Mouse (Mus musculus) hindbrain, embryonic 12.5 days (tissue): Measurements from ENCODE around the gene Slc17a5. TPM values are rescaled to one million over a fixed set of nuclear protein-coding genes. Genes with fewer than 3 reads are reported as not detected.

Experiments used
- ATAC-seq: fragments of 200-750 bp; cut with Nextera tagmentation; 2 replicates; pipeline ENCODE4 v1.8.0; 2017; ENCODE audit warnings: moderate TSS enrichment; ENCODE audit not compliant: low FRiP score
- H3K27ac ChIP-seq: fragments of 300-500 bp; sonication (generic); 2 replicates; pipeline ENCODE4 v1.5.1; 2016; ENCODE audit warnings: mild to moderate bottlenecking
- H3K27me3 ChIP-seq: fragments of 300-500 bp; sonication (generic); 2 replicates; pipeline ENCODE4 v1.6.1; 2016; ENCODE audit warnings: mild to moderate bottlenecking
- H3K36me3 ChIP-seq: fragments of 300-500 bp; sonication (generic); 2 replicates; pipeline ENCODE4 v1.6.1; 2016; ENCODE audit warnings: mild to moderate bottlenecking
- H3K4me1 ChIP-seq: fragments of 300-500 bp; sonication (generic); 2 replicates; pipeline ENCODE4 v1.6.1; 2016
- H3K4me2 ChIP-seq: fragments of 300-500 bp; sonication (generic); replicated peaks from 2 replicates; pipeline ENCODE4 v1.6.1; 2016; ENCODE audit warnings: mild to moderate bottlenecking
- H3K4me3 ChIP-seq: fragments of 300-500 bp; sonication (generic); 2 replicates; pipeline ENCODE4 v1.5.1; 2016; ENCODE audit warnings: mild to moderate bottlenecking
- H3K9ac ChIP-seq: fragments of 300-500 bp; sonication (generic); 2 replicates; pipeline ENCODE4 v1.6.1; 2016; ENCODE audit warnings: mild to moderate bottlenecking, moderate library complexity
- H3K9me3 ChIP-seq: fragments of 300-500 bp; sonication (generic); replicated peaks from 2 replicates; pipeline ENCODE4 v1.6.1; 2016; ENCODE audit warnings: mild to moderate bottlenecking
- WGBS: fragments of 180-500 bp; shearing (Covaris S2); methylation state at CpG from one replicate; pipeline ENCODE4 v1.1.7; 2016; 5-methylcytosine and 5-hydroxymethylcytosine counted together
- polyA plus RNA-seq: library from polyadenylated mRNA; unstranded; fragments of >200 nt; fragmentation: Nextera tagmentation; extraction: Ambion mirVana; gene quantifications from 2 replicates; pipeline ENCODE4 v1.2.1, GENCODE M21; 2016

The Slc17a5 gene
- polyA plus RNA-seq, 1 experiment from 2014 or later: 15.1 TPM

DNA sequence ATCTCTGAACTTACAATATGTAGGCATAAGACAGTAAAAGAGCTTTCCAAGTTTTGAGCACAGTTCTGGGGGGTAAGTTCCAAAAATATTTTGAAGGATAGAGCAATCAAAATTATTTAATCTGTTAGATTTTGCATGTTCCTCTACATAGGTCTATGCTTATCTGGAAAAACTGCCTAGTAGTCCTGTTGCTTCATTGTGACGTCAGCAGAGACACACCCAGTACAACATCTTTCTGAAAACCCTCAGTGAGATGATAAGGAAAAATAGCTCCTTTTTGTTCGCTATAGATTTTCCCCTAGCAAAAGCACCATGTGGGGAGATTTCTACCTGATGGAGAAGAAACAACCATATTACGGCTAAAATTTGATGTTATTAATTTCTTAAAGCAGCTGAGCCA is 7.4 kb upstream of the Slc17a5 start:
- H3K4me2 ChIP-seq: no peak overlapping the region
- WGBS: 86% methylated on average over 3 of the region's 3 CpGs
- H3K4me1 ChIP-seq: no peaks in the 10 kb centered on the region
- H3K27ac ChIP-seq: no peak overlapping the region
- no peak for ATAC-seq
- no peaks in the 10 kb centered on the region for H3K36me3 ChIP-seq
- H3K4me3 ChIP-seq: no peak overlapping the region
- H3K9me3 ChIP-seq: no peaks in the 10 kb centered on the region
- no peaks in the 10 kb centered on the region for H3K27me3 ChIP-seq
- H3K9ac ChIP-seq: no peak overlapping the region

DNA sequence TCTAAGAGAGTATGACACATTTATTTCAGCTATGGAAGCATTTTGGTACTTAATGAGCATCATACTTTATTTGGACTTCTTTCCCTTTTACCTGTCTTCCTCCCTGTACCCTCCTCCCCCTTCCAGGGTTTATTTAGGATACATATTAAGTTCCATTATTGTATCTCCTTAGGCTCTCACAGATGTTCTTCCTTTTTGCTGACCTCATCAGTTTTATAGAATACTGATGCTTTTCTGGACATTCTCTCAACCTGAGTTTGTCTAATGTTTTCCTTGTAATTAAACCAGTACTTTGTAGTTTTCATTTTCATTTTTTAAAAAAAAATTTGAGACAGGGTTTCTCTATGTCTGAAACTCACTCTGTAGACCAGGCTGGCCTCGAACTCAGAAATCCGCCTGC is 2.6 kb upstream of the Slc17a5 start:
- Histone ChIP-seq H3K9ac (no peak overlapping the region), H3K4me3 (no peak overlapping the region), H3K4me1 (peaks cover 3% of the 10 kb centered on the region; the same call in 1 of the 2 replicates), H3K27ac (no peak overlapping the region), H3K9me3 (no peaks in the 10 kb centered on the region), H3K36me3 (no peaks in the 10 kb centered on the region), H3K4me2 (no peak overlapping the region), H3K27me3 (no peaks in the 10 kb centered on the region)
- no peak for ATAC-seq
- 96% methylated on average over 2 of the region's 2 CpGs for WGBS

GRCm38 (mm10) chr9:78588411-78589033 is 681 bp upstream of the Slc17a5 start:
- peaks cover 3% of the 10 kb centered on the region; the same call in 1 of the 2 replicates for H3K4me1 ChIP-seq
- H3K36me3 ChIP-seq: no peaks in the 10 kb centered on the region
- H3K9me3 ChIP-seq: no peaks in the 10 kb centered on the region
- peak overlapping the region; percentile 71 for H3K4me3 ChIP-seq
- H3K27me3 ChIP-seq: no peaks in the 10 kb centered on the region
- peak overlapping the region; percentile 52; the same call in 1 of the 2 replicates for H3K27ac ChIP-seq
- peak; percentile 62 for ATAC-seq
- H3K9ac ChIP-seq: no peak overlapping the region
- peak overlapping the region; percentile 56 for H3K4me2 ChIP-seq
- WGBS: 77% methylated on average over 10 of the region's 10 CpGs

DNA sequence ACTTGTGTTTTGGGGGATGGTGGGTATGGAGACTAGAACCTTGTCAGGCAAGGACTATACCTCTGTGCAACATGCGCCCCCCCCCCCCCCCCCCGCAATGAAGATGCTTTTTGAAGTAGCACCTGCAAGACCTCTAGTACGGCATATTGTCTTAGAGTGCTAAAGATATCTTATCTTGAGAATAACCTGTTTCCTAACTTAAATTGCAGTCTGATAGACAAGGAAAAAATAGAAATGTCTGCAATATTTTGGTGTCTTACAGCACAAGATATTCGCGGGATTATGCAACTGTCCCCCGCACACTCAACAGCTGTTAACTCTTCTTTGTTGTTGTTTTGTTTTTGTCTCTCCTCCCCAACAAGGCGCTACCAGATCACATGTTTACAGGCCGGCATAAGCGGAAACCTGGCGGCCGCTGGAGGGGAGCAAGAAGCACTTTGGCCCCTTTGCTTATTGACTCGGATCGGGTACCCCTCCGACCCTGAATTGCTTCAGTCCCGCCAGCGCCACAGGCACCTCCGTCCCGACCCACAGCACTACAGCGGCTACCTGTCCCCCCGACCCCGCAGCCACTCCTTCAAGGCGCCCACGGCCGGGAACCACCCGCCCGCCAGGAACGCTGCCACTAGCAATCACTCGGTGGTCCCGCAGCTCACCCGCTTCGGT is 490 bp downstream of the Slc17a5 start:
- Histone ChIP-seq H3K4me2 (peak overlapping the region; percentile 56), H3K4me1 (peaks cover 3% of the 10 kb centered on the region; the same call in 1 of the 2 replicates), H3K4me3 (peak overlapping the region; percentile 71), H3K9ac (peak overlapping the region; percentile 71), H3K9me3 (no peaks in the 10 kb centered on the region), H3K27me3 (no peaks in the 10 kb centered on the region), H3K36me3 (no peaks in the 10 kb centered on the region), H3K27ac (peak overlapping the region; percentile 75; the same call in 1 of the 2 replicates)
- no peak; the same call in none of the 2 replicates for ATAC-seq
- 2% methylated on average over 31 of the region's 31 CpGs for WGBS

DNA sequence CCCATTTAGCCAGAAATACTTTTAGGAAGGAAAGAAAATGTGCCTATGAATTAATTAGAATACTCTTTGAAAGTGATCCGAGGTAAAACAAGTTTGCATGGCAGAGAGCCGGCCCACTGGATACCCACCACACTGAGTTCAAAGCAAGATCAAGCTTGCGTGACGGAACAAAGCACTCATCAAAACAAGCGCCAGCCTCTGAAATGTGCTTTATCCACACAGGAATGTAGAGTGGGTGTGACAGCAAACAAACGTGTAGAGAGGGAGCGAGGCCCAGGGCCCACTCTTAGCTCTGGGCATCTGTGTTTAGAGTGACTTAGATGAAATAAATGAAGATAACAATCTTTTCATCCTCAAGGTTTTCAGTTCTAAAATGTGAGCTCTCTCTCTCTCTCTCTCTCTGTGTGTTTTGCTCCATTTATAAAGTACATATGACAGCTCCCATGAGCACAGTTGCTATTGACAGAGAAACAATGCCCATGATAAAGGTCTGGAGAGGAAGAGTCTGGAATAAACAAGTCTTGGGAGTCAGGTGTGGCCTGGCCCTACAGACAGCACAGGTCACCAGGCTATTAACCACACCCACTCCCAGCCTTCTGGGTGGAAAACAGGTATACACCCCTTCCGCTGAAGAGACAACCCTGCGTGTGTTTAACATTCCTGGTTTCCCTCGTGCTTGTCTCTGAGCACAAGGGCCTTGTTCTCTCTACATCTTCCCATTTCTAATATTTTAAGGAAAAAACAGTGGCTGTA is 8.0 kb downstream of the Slc17a5 start:
- Histone ChIP-seq H3K4me2 (no peak overlapping the region), H3K36me3 (peaks cover 23% of the 10 kb centered on the region), H3K9ac (no peak overlapping the region), H3K27ac (no peak overlapping the region), H3K27me3 (no peaks in the 10 kb centered on the region), H3K9me3 (no peaks in the 10 kb centered on the region), H3K4me3 (no peak overlapping the region), H3K4me1 (no peaks in the 10 kb centered on the region)
- no peak for ATAC-seq
- 55% methylated on average over 10 of the region's 10 CpGs for WGBS

GRCm38 (mm10) chr9:78578824-78579223 is 9.0 kb downstream of the Slc17a5 start:
- Histone ChIP-seq H3K4me1 (no peaks in the 10 kb centered on the region), H3K9ac (no peak overlapping the region), H3K36me3 (peaks cover 31% of the 10 kb centered on the region), H3K4me2 (no peak overlapping the region), H3K27ac (no peak overlapping the region), H3K4me3 (no peak overlapping the region), H3K27me3 (no peaks in the 10 kb centered on the region), H3K9me3 (no peaks in the 10 kb centered on the region)
- ATAC-seq: no peak
- WGBS: 98% methylated on average over 7 of the region's 7 CpGs

- Histone ChIP-seq H3K4me2 (no peak overlapping the region), H3K9ac (no peak overlapping the region), H3K4me3 (no peak overlapping the region), H3K27ac (no peak overlapping the region), H3K4me1 (no peaks in the 10 kb centered on the region), H3K27me3 (no peaks in the 10 kb centered on the region), H3K36me3 (peaks cover 41% of the 10 kb centered on the region), H3K9me3 (no peaks in the 10 kb centered on the region)
- WGBS: 94% methylated on average over 5 of the region's 5 CpGs
- no peak for ATAC-seq
Observed at GRCm38 (mm10) chr9:78576466-78576865, 11.4 kb downstream of the Slc17a5 start.

- peaks cover 26% of the 10 kb centered on the region for H3K36me3 ChIP-seq
- no peaks in the 10 kb centered on the region for H3K9me3 ChIP-seq
- no peaks in the 10 kb centered on the region for H3K27me3 ChIP-seq
- no peak overlapping the region for H3K4me3 ChIP-seq
- no peaks in the 10 kb centered on the region for H3K4me1 ChIP-seq
- no peak overlapping the region for H3K27ac ChIP-seq
- no peak overlapping the region for H3K4me2 ChIP-seq
- 86% methylated on average over 9 of the region's 9 CpGs for WGBS
- no peak overlapping the region for H3K9ac ChIP-seq
- ATAC-seq: no peak
Observed at GRCm38 (mm10) chr9:78569934-78570333, 17.9 kb downstream of the Slc17a5 start.

DNA sequence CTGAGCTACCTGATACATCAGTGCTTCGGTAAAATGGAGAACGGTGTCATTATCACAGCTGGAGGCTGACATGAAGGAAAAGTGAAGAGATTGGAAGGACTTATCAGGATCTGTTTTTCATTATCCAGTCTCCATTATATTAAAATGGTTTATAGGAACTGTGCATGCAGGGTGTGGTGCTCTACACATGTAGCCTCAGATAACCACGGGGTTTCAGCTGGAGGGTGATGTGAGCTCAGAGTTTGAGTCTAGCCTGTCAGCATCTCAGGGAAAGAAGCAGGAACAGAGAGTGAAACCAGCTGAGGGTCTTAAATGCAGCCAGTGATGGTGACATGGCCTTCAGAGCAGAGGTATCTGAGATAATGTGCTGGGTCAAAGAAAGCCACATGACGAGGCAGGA is 28.4 kb downstream of the Slc17a5 start:
- no peak for ATAC-seq
- Histone ChIP-seq H3K4me3 (no peak overlapping the region), H3K9ac (no peak overlapping the region), H3K27ac (no peak overlapping the region), H3K27me3 (no peaks in the 10 kb centered on the region), H3K4me2 (no peak overlapping the region), H3K4me1 (no peaks in the 10 kb centered on the region), H3K36me3 (peaks cover 10% of the 10 kb centered on the region; the same call in 1 of the 2 replicates), H3K9me3 (no peaks in the 10 kb centered on the region)
- WGBS: 80% methylated on average over 4 of the region's 4 CpGs

DNA sequence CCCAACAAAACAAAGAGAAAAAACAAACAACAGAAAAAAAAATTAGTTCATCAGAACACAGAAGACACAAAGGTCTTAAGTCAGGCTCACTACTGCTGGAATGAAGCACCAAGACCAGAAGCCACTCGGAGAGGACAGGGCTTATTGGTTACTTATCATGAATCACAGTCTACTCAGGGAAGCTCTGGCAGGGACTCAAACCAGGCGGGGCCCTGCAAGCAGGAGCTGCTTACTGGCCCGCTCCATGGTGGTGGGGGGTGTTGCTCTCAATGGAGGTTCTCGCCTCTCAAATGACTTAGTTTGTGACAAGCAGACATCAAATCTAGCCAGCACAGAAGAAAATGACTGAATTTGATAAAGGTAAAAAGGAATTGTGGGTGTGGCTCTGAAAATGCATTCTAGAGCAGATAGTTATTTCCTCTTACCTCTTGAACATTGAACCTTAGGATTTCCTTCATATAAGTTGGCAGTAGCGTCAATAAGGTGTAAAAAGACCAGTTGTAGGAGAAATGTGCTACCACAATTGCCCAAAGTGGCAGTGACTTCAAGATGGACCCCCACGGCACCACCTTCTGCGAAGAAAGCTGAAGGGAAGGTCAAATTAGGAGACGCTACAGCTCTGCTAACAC is 29.1 kb downstream of the Slc17a5 start:
- Histone ChIP-seq H3K4me2 (no peak overlapping the region), H3K9me3 (no peaks in the 10 kb centered on the region), H3K27me3 (no peaks in the 10 kb centered on the region), H3K36me3 (peaks cover 10% of the 10 kb centered on the region; the same call in 1 of the 2 replicates), H3K9ac (no peak overlapping the region), H3K27ac (no peak overlapping the region), H3K4me3 (no peak overlapping the region), H3K4me1 (no peaks in the 10 kb centered on the region)
- ATAC-seq: no peak
- WGBS: 86% methylated on average over 8 of the region's 8 CpGs

DNA sequence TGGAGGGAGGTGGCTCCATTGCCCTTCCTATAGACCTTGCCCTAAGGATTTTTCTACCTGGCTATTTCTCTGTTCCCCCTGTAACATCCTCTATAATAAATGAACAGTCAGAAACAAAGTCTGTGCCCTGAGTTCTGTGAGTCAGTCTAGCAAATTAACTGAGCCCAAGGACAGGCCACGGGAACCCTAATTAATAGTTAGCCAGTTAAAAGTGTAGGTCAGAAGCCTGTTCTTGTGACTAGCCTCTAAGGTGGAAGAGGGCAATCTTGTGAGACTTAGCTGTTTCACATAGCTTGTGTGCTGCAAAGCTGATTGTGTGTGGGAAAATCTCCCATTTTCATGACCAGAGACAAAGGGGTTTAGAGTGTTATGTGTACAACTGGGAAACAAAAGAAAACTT is 30.8 kb downstream of the Slc17a5 start:
- Histone ChIP-seq H3K4me2 (no peak overlapping the region), H3K4me1 (no peaks in the 10 kb centered on the region), H3K9me3 (no peaks in the 10 kb centered on the region), H3K4me3 (no peak overlapping the region), H3K27me3 (no peaks in the 10 kb centered on the region), H3K9ac (no peak overlapping the region), H3K27ac (no peak overlapping the region), H3K36me3 (peaks cover 13% of the 10 kb centered on the region)
- WGBS: 95% methylated on average over 1 of the region's 1 CpGs
- ATAC-seq: no peak

- Histone ChIP-seq H3K4me3 (no peak overlapping the region), H3K27me3 (no peaks in the 10 kb centered on the region), H3K9me3 (no peaks in the 10 kb centered on the region), H3K27ac (no peak overlapping the region), H3K36me3 (peaks cover 17% of the 10 kb centered on the region), H3K4me1 (no peaks in the 10 kb centered on the region), H3K4me2 (no peak overlapping the region), H3K9ac (no peak overlapping the region)
- ATAC-seq: no peak
- WGBS: 54% methylated on average over 12 of the region's 12 CpGs
Observed at GRCm38 (mm10) chr9:78552984-78553383, 34.9 kb downstream of the Slc17a5 start.
